ENCODE assay signal across 10 mouse cellular contexts in the genomic region with DNA sequence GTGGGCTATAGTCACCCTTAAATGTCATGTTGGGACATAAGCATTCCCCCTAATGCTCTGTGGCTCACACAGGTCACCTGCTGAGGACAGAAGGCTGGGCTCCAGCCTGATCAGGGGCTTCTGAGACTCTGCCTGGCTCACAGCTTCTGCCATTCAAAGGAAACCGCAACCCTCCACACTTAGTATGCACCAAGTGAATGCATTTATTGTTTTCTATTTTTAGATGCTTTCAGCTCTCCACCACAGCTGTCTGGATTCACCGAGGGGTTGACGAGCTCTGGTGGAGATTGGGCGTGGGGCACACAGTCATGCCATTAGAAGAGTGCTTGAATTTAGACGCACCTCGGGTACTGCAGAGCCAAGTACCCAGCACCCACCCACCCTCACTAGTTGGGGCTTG. TPM values are rescaled to one million over a fixed set of nuclear protein-coding genes. Genes with fewer than 3 reads are reported as not detected.
DNase-seq lines count a peak whose midpoint lies in the region; ATAC-seq lines count a peak whose summit lies in the region.
"Had no signal": no experiment of that assay in that cellular context is flagged by ENCODE, and none has a peak within 500 bp of the region (broad histone marks: within the 10 kb centered on the region; RNA-seq: fewer than 3 reads in every experiment).

No protein-coding gene starts in this region.

- no peak overlapping the region for H3K27ac ChIP-seq in heart, embryonic 16.5 days (ENCODE audit: low read length)
- H3K27ac ChIP-seq in hindbrain, embryonic 13.5 days = peak overlapping the region; percentile 96
- no peak overlapping the region for H3K27ac ChIP-seq in midbrain, embryonic 11.5 days (ENCODE audit: low read depth, low read length)

- no peak for DNase-seq in heart, postnatal 14 days
- DNase-seq in brain, adult 2 months (ENCODE audit: low read depth, low spot score) = peak; percentile 34
- no peak for DNase-seq in midbrain, embryonic 11.5 days (ENCODE audit: low spot score, missing footprints)
- no peak for DNase-seq in ovary, postnatal 36 days (ENCODE audit: low spot score)
- DNase-seq in thymus, postnatal 36 days = no peak
- no peak for DNase-seq in spleen, adult 18-20 months
- DNase-seq: adrenal gland, postnatal 10 days; kidney, postnatal 36 days had no signal

- no peak for ATAC-seq in heart, embryonic 16.5 days (replicated peaks; ENCODE audit: extremely low read depth, insufficient read depth, low FRiP score)
- peak; percentile 7; the same call in 1 of the 2 replicates for ATAC-seq in hindbrain, embryonic 13.5 days (ENCODE audit: low FRiP score)
- no peak for ATAC-seq in midbrain, embryonic 11.5 days (ENCODE audit: low FRiP score)

- peak overlapping the region; percentile 99 for H3K4me2 ChIP-seq in heart, embryonic 16.5 days (ENCODE audit: low read depth, low read length)
- peak overlapping the region; percentile 98 for H3K4me2 ChIP-seq in hindbrain, embryonic 13.5 days
- H3K4me2 ChIP-seq in midbrain, embryonic 11.5 days = peak overlapping the region; percentile 80

- no peaks in the 10 kb centered on the region for H3K9me3 ChIP-seq in heart, embryonic 16.5 days (replicated peaks; ENCODE audit: control insufficient read depth, low read length)
- no peaks in the 10 kb centered on the region for H3K9me3 ChIP-seq in hindbrain, embryonic 13.5 days
- no peaks in the 10 kb centered on the region for H3K9me3 ChIP-seq in midbrain, embryonic 11.5 days (ENCODE audit: control insufficient read depth, low read length)

- H3K36me3 ChIP-seq in heart, embryonic 16.5 days (ENCODE audit: control insufficient read depth, insufficient read depth) = no peaks in the 10 kb centered on the region
- peaks cover 32% of the 10 kb centered on the region for H3K36me3 ChIP-seq in hindbrain, embryonic 13.5 days
- peaks cover 13% of the 10 kb centered on the region for H3K36me3 ChIP-seq in midbrain, embryonic 11.5 days (ENCODE audit: control insufficient read depth, insufficient read depth, low read length)

- peaks cover 3% of the 10 kb centered on the region; the same call in 1 of the 2 replicates for H3K4me1 ChIP-seq in heart, embryonic 16.5 days (ENCODE audit: control insufficient read depth, insufficient read depth, low read length)
- peaks cover 56% of the 10 kb centered on the region for H3K4me1 ChIP-seq in hindbrain, embryonic 13.5 days (replicated peaks)
- peaks cover 13% of the 10 kb centered on the region for H3K4me1 ChIP-seq in midbrain, embryonic 11.5 days (ENCODE audit: control insufficient read depth, insufficient read depth, low read length)

- intact Hi-C loops in heart, postnatal 14 days (cut with DNase I) = loop anchor here (2.0 kb wide), 1 partner anchor 15 kb away; no protein-coding TSS in a partner anchor

- peak overlapping the region; percentile 72; the same call in 1 of the 2 replicates for H3K9ac ChIP-seq in heart, embryonic 16.5 days (ENCODE audit: low read length)
- H3K9ac ChIP-seq in hindbrain, embryonic 13.5 days = peak overlapping the region; percentile 97
- peak overlapping the region; percentile 96 for H3K9ac ChIP-seq in midbrain, embryonic 11.5 days (ENCODE audit: low read length)

- peak overlapping the region; percentile 65 for H3K4me3 ChIP-seq in heart, embryonic 16.5 days (ENCODE audit: low read length)
- H3K4me3 ChIP-seq in hindbrain, embryonic 13.5 days = peak overlapping the region; percentile 63
- H3K4me3 ChIP-seq in midbrain, embryonic 11.5 days (ENCODE audit: low read depth, low read length) = peak overlapping the region; percentile 80

- WGBS in heart, embryonic 16.5 days = 14% methylated on average over 6 of the region's 6 CpGs
- WGBS in hindbrain, embryonic 13.5 days = 2% methylated on average over 6 of the region's 6 CpGs
- 24% methylated on average over 6 of the region's 6 CpGs for whole genome bisulfite sequencing in midbrain, embryonic 11.5 days

- H3K27me3 ChIP-seq in heart, embryonic 16.5 days (ENCODE audit: control insufficient read depth, insufficient read depth, low read length) = no peaks in the 10 kb centered on the region
- H3K27me3 ChIP-seq in hindbrain, embryonic 13.5 days = no peaks in the 10 kb centered on the region
- H3K27me3 ChIP-seq in midbrain, embryonic 11.5 days (ENCODE audit: control insufficient read depth, insufficient read depth, low read length) = no peaks in the 10 kb centered on the region

RNA-seq across cellular contexts. Expression of gene Prtn3, which starts 1.0 kb away (rescaled TPM):
- polyA plus RNA-seq in heart, embryonic 16.5 days (2015; fragmentation: Nextera tagmentation; extraction: Ambion mirVana) = 1.2 and 1.9 TPM in 2 replicates
- total RNA-seq in heart, postnatal 14 days (2021) = under 1 TPM in 1 of 2 experiments, not detected in 1; 0.29 TPM
- polyA plus RNA-seq in hindbrain, embryonic 13.5 days (2015; fragmentation: Nextera tagmentation; extraction: Ambion mirVana) = 13.9 and 15.6 TPM in 2 replicates
- 11.9 and 12.1 TPM in 2 replicates for polyA plus RNA-seq in midbrain, embryonic 11.5 days (2014; fragmentation: Nextera tagmentation; extraction: Ambion mirVana)

RNA-seq across cellular contexts. Expression of gene Plppr3, which starts 1.1 kb away (rescaled TPM):
- polyA plus RNA-seq in heart, embryonic 16.5 days (2015; fragmentation: Nextera tagmentation; extraction: Ambion mirVana) = 9.1 and 9.8 TPM in 2 replicates
- total RNA-seq in heart, postnatal 14 days (2021) = under 1 TPM; 0.20 to 0.29 TPM
- polyA plus RNA-seq in hindbrain, embryonic 13.5 days (2015; fragmentation: Nextera tagmentation; extraction: Ambion mirVana) = 396 and 407 TPM in 2 replicates
- polyA plus RNA-seq in midbrain, embryonic 11.5 days (2014; fragmentation: Nextera tagmentation; extraction: Ambion mirVana) = 112 and 117 TPM in 2 replicates

RNA-seq across cellular contexts. Expression of gene Elane, which starts 12.7 kb away (rescaled TPM):
- polyA plus RNA-seq in heart, embryonic 16.5 days (2015; fragmentation: Nextera tagmentation; extraction: Ambion mirVana) = 0.20 and 1.1 TPM in 2 replicates
- not detected for total RNA-seq in heart, postnatal 14 days (2021)
- 0.34 TPM in 1 of 2 replicates, not detected in the other for polyA plus RNA-seq in hindbrain, embryonic 13.5 days (2015; fragmentation: Nextera tagmentation; extraction: Ambion mirVana)
- 0.18 TPM in 1 of 2 replicates, not detected in the other for polyA plus RNA-seq in midbrain, embryonic 11.5 days (2014; fragmentation: Nextera tagmentation; extraction: Ambion mirVana)

RNA-seq across cellular contexts. Expression of gene Cfd, which starts 17.3 kb away (rescaled TPM):
- polyA plus RNA-seq in heart, embryonic 16.5 days (2015; fragmentation: Nextera tagmentation; extraction: Ambion mirVana) = not detected in 2 replicates
- total RNA-seq in heart, postnatal 14 days (2021) = 10 to 100 TPM; 14.2 to 77.3 TPM
- polyA plus RNA-seq in hindbrain, embryonic 13.5 days (2015; fragmentation: Nextera tagmentation; extraction: Ambion mirVana) = not detected in 2 replicates
- not detected in 2 replicates for polyA plus RNA-seq in midbrain, embryonic 11.5 days (2014; fragmentation: Nextera tagmentation; extraction: Ambion mirVana)

RNA-seq across cellular contexts. Expression of gene Ptbp1, which starts 19.1 kb away (rescaled TPM):
- polyA plus RNA-seq in heart, embryonic 16.5 days (2015; fragmentation: Nextera tagmentation; extraction: Ambion mirVana) = 125 and 146 TPM in 2 replicates
- 10 to 100 TPM; 82.2 TPM for total RNA-seq in heart, postnatal 14 days (2021)
- polyA plus RNA-seq in hindbrain, embryonic 13.5 days (2015; fragmentation: Nextera tagmentation; extraction: Ambion mirVana) = 84.7 and 86.0 TPM in 2 replicates
- 147 and 176 TPM in 2 replicates for polyA plus RNA-seq in midbrain, embryonic 11.5 days (2014; fragmentation: Nextera tagmentation; extraction: Ambion mirVana)

Comparison
In these comparisons a context has a peak if more than half of its experiments do, and no peak if none do; other contexts are left out.
1. RNA of gene Plppr3, which starts 1.1 kb away (polyA plus RNA-seq): 396 to 407 TPM in hindbrain, embryonic 13.5 days and 112 to 117 TPM in midbrain, embryonic 11.5 days; 9.1 to 9.8 TPM in heart, embryonic 16.5 days; every median in the first group is over 10 times any median in the second.
2. Peak in every context shown above with its lines, with median percentiles within 50 percentile points of each other: H3K4me2 ChIP-seq, H3K4me3 ChIP-seq and H3K9ac ChIP-seq.